Mouse (Mus musculus): ENCODE data around the gene Cd101. TPM values are rescaled to one million over a fixed set of nuclear protein-coding genes. Genes with fewer than 3 reads are reported as not detected.

Cd101 gene
- polyA plus RNA-seq, 1 experiment from 2014 or later = 0.09 TPM

Other genes with a start within 250 kb of the Cd101 start
- gene Vtcn1, start 204.1 kb downstream of the Cd101 start, polyA plus RNA-seq (2015; fragmentation: Nextera tagmentation; extraction: Ambion mirVana) = 0.04 TPM in 1 of 2 replicates, not detected in the other
- gene Trim45, start 107.4 kb downstream of the Cd101 start, polyA plus RNA-seq (2015; fragmentation: Nextera tagmentation; extraction: Ambion mirVana) = 0.63 and 0.82 TPM in 2 replicates
- 6.1 and 6.4 TPM in 2 replicates for gene Ttf2, start 59.9 kb downstream of the Cd101 start, polyA plus RNA-seq (2015; fragmentation: Nextera tagmentation; extraction: Ambion mirVana)
- 0.15 and 0.17 TPM in 2 replicates for gene Ptgfrn, start 80.7 kb upstream of the Cd101 start, polyA plus RNA-seq (2015; fragmentation: Nextera tagmentation; extraction: Ambion mirVana)

All from liver, embryonic 16.5 days (tissue).